Mouse (Mus musculus) thymus, adult 2 months (tissue): ENCODE data around the gene Gm21964. TPM values are rescaled to one million over a fixed set of nuclear protein-coding genes. Genes with fewer than 3 reads are reported as not detected.
A peak's percentile ranks its signal among the peaks of the same experiment; 100 is the strongest.

Experiments used
- DNase-seq: peaks from one replicate; pipeline ENCODE4 v3.0.0; 2021
- H3K27ac ChIP-seq: fragments of 200-500 bp; 2 replicates; pipeline ENCODE4 v1.5.1; 2012; ENCODE audit warnings: low read length, control low read depth; ENCODE audit not compliant: control insufficient read depth, insufficient read depth
- H3K27me3 ChIP-seq: fragments of 200-500 bp; 2 replicates; pipeline ENCODE4 v1.6.1; 2012; ENCODE audit warnings: mild to moderate bottlenecking, low read length, moderate library complexity, mixed read lengths; ENCODE audit not compliant: control insufficient read depth, insufficient read depth
- H3K36me3 ChIP-seq: fragments of 200-500 bp; 2 replicates; pipeline ENCODE4 v1.6.1; 2012; ENCODE audit warnings: mild to moderate bottlenecking, low read length, moderate library complexity; ENCODE audit not compliant: control insufficient read depth, insufficient read depth
- H3K4me1 ChIP-seq: fragments of 200-500 bp; replicated peaks from 2 replicates; pipeline ENCODE4 v1.6.1; 2012; ENCODE audit warnings: low read length; ENCODE audit not compliant: control insufficient read depth, insufficient read depth
- H3K4me3 ChIP-seq: fragments of 200-500 bp; 2 replicates; pipeline ENCODE4 v1.5.1; 2012; ENCODE audit warnings: mild to moderate bottlenecking, low read length, control low read depth, moderate library complexity; ENCODE audit not compliant: control insufficient read depth, insufficient read depth
- CTCF ChIP-seq: fragments of 200-500 bp; IDR thresholded peaks from 2 replicates; pipeline ENCODE4 v1.5.1; 2012; ENCODE audit warnings: mild to moderate bottlenecking, control low read depth, low read length, moderate library complexity, borderline replicate concordance; ENCODE audit not compliant: control insufficient read depth, poor library complexity, insufficient read depth; ENCODE audit errors: extremely low read depth
- POLR2A ChIP-seq: fragments of 200-500 bp; IDR thresholded peaks from 2 replicates; pipeline ENCODE4 v1.6.1; 2012; ENCODE audit warnings: mild to moderate bottlenecking, low read length, control low read depth, moderate library complexity; ENCODE audit not compliant: control insufficient read depth, poor library complexity, insufficient read depth; ENCODE audit errors: extremely low read depth
- WGBS: fragments of 180-500 bp; shearing (Covaris S2); methylation state at CpG from one replicate; pipeline ENCODE4 v1.1.7; 2018; 5-methylcytosine and 5-hydroxymethylcytosine counted together
- polyA plus RNA-seq: library from polyadenylated mRNA; depleted of rRNA; stranded (reverse); fragments of >200 nt; gene quantifications from 2 replicates; pipeline ENCODE4 v1.2.3, GENCODE M21; 2012

The Gm21964 gene
- polyA plus RNA-seq, 1 experiment: 0.12 TPM

DNA sequence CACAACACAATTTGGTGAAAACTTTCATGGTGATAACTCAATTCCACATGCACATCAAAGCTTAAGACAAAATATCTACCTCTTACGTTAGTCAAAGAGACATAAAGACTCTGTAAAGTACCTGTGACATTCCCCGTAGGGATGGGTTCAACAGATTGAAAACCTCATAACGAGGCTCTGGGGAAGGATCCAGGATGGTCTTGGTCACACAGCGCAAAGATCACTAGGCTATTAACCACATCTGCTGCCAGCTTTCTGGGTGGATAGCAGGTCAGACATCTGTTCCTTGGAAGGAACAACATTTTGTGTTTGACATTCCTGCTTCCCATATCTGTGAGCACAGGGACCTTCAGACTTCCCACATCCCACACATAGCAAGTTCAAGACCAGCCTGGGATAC is 31.3 kb upstream of the Gm21964 start:
- no peaks in the 10 kb centered on the region for H3K4me1 ChIP-seq
- WGBS: 90% methylated on average over 4 of the region's 4 CpGs
- TF ChIP-seq POLR2A: no peak
- no peaks in the 10 kb centered on the region for H3K27me3 ChIP-seq
- H3K36me3 ChIP-seq: no peaks in the 10 kb centered on the region
- no peak for DNase-seq
- no peak overlapping the region for H3K27ac ChIP-seq
- no peak overlapping the region for H3K4me3 ChIP-seq

DNA sequence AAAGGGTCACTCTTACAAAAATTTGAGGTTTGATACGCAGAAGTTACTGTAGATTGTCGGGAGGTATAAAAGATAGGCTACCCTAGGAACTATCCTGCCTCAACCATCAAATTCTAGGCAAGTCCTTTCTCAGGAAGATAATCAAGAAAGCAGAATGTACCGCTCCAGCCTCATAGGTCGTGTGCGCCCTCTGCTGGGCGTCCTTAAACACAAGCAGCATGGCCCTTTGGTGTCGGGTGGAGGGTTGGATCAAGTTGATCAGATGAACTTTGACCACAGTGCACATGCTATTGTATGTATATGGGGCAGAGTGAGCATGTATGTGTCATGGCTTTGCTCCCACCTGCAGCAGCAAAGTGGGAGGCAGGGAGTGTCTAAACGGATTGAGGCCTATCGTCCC is 29.4 kb upstream of the Gm21964 start:
- Histone ChIP-seq H3K27ac (no peak overlapping the region), H3K27me3 (no peaks in the 10 kb centered on the region), H3K4me3 (no peak overlapping the region), H3K4me1 (no peaks in the 10 kb centered on the region), H3K36me3 (no peaks in the 10 kb centered on the region)
- peak; percentile 11 for DNase-seq
- 20% methylated on average over 9 of the region's 9 CpGs for WGBS
- TF ChIP-seq POLR2A (no peak), CTCF (peak; percentile 60; the same call in 1 of the 2 replicates)

DNA sequence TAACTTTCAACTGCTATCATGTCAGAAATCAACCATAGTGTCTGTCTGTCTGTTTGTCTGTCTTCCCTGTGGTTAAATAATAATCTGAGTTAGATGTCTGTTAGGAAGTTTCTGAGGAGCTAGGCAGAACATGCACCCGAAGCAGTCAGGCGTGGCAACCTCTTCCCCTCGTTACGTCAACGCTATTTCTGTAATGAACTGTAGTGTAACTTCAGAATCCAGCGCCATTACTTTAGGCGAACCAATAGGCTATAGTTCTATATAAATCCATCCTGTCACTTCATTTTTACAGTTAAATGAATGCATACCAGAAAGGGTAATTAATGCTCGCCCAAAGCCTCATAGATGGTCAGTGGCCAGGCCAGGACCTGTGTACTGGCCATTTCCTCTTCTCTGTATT is 26.5 kb upstream of the Gm21964 start:
- Histone ChIP-seq H3K36me3 (no peaks in the 10 kb centered on the region), H3K4me1 (0 out of 2 replicates have a peak, but pooled peaks cover 3% of the 10 kb centered on the region), H3K27ac (no peak overlapping the region), H3K4me3 (no peak overlapping the region), H3K27me3 (no peaks in the 10 kb centered on the region)
- WGBS: 85% methylated on average over 8 of the region's 8 CpGs
- TF ChIP-seq POLR2A (no peak), CTCF (no peak)
- no peak for DNase-seq

DNA sequence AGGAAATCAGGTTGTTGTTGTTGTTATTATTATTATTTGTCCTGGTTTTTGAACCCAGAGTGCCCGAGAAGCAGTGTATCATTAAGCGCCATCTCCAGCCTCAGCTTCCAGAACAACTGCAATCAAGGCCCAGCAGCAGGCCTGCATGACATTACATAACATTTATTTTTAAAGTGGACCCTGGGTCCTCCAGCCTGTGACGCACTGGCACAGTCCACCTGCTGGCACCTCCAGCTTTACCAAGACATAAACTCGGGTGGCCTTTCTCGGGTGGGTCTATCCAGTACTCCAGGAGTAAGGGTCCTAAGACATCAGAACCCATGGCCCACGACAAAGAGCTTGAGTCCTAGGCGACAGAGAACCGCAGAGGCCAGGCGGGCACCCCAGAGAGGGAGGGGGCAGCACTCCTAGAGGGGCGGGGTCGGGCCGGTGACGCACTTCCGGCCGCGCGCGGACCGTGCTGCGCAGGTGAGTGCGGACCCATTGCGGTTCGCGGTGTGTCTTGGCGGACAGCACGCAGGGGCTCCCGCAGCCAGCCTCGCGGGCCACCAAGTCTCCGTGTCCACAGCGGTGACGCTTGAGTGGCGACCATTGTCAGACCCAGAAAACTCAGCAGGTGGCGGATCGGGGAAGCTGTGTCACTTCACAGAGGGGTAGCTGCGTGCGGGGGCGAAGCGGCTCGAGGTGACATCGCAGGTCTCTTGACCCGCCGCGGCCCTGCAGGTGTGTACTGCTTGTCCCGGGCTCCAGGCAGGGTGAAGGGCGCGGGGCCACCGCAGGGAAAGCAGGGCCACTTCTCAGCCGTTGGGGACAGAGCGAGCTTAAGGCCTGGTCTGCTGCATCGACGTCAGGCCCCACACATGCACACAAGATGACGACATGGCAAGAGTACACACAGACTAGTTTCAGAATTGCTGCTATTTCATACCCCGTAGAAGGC is 21.5 kb upstream of the Gm21964 start, which contains the start of gene Zfp612:
Gene Zfp612, plus strand, starts transcription at position 465 of the 940 bp plus-strand sequence.
- H3K4me1 ChIP-seq: peaks cover 8% of the 10 kb centered on the region; the same call in 1 of the 2 replicates
- peak within 1 kb of the TSS; percentile 51 for H3K4me3 ChIP-seq
- WGBS: 13% methylated on average over 54 of the region's 54 CpGs
- no peaks in the 10 kb centered on the region; the same call in 1 of the 2 replicates for H3K27me3 ChIP-seq
- no peak within 1 kb of the TSS for H3K27ac ChIP-seq
- DNase-seq: peak; percentile 40
- TF ChIP-seq POLR2A (peak; percentile 19; the same call in 1 of the 2 replicates), CTCF (no peak)
- H3K36me3 ChIP-seq: no peaks in the 10 kb centered on the region

DNA sequence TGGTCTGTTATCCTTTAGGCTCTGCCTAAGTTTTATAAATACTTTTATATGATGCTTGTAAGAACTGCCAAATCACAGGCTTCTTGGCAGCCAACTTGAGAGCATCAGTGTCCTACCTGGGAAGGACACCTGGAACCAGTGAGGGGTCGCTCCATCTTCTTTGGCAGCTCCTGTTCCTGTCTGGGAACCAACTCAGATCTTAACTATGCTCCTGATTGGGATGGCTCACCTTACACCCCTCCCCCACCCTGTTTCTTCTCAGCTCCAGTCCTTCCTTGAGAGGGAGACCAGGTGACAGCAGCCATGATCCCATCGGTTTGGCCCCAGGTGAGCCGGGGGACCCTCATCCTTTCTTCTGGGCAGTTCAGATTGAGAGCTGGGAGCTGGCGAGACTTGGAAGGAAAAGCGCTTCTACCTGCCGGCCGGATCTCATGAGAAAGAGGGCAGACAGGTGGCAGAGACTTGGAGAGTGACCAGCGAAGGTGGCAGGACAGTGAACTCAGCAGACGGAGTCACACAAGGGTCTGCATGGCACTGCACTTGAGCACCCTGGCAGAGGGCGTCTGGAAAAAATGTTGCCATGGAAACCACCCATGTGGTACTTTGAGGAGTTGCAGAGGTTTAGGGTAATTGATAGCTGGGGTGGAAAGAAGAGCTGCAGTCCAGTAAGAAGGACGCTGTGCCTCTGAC is 18.4 kb upstream of the Gm21964 start:
- Histone ChIP-seq H3K27me3 (no peaks in the 10 kb centered on the region; the same call in 1 of the 2 replicates), H3K36me3 (no peaks in the 10 kb centered on the region), H3K4me1 (peaks cover 8% of the 10 kb centered on the region; the same call in 1 of the 2 replicates), H3K4me3 (no peak overlapping the region), H3K27ac (no peak overlapping the region)
- no peak for TF ChIP-seq CTCF
- TF ChIP-seq POLR2A: no peak
- DNase-seq: no peak
- WGBS: 89% methylated on average over 11 of the region's 11 CpGs

DNA sequence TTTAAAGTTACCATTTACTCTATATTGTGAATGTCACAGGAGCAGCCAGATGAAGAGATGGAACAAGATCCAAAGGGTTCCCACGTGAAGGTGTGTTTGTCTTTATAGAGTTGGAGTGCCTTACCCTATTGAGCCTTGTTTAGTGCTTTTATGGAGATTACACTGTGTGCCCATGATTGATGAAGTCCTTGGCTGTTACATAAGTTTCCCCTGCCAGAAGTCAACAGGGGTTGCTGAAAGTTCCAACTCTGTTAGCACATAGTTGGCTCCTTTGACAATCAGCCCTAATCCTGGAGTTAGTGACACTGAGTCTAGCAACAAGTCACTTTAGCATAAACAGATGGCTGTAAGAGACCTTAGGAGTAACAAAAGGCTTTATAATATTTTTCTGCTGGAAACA is 9.1 kb upstream of the Gm21964 start:
- no peak overlapping the region for H3K27ac ChIP-seq
- H3K4me1 ChIP-seq: no peaks in the 10 kb centered on the region
- WGBS: 64% methylated on average over 1 of the region's 1 CpGs
- no peaks in the 10 kb centered on the region for H3K36me3 ChIP-seq
- no peaks in the 10 kb centered on the region for H3K27me3 ChIP-seq
- DNase-seq: no peak
- TF ChIP-seq CTCF (no peak), POLR2A (no peak)
- H3K4me3 ChIP-seq: no peak overlapping the region
